Mouse (Mus musculus) cortical plate, adult 2 months (tissue): ENCODE measurements at regions not wholly inside any gene's neighbourhood (a gene's known extent, or its start where the extent isn't known, plus 50 kb on each side); places are given as distances from the start of the nearest gene placed in this dataset.

Experiments
- H3K27ac ChIP-seq: fragments of 200-500 bp; 2 replicates; pipeline ENCODE4 v1.5.1; 2012; ENCODE audit warnings: low read length, control low read depth, inconsistent platforms; ENCODE audit not compliant: insufficient read depth
- H3K4me1 ChIP-seq: fragments of 200-500 bp; 2 replicates; pipeline ENCODE4 v1.6.1; 2011; ENCODE audit warnings: low read length; ENCODE audit not compliant: control insufficient read depth, insufficient read depth
- H3K4me3 ChIP-seq: fragments of 200-500 bp; 2 replicates; pipeline ENCODE4 v1.5.1; 2011; ENCODE audit warnings: mild to moderate bottlenecking, low read length, control low read depth; ENCODE audit not compliant: insufficient read depth
- CTCF ChIP-seq: fragments of 200-500 bp; IDR thresholded peaks from 2 replicates; pipeline ENCODE4 v1.5.1; 2011; ENCODE audit warnings: mild to moderate bottlenecking, control low read depth, low read length; ENCODE audit not compliant: insufficient read depth; ENCODE audit errors: extremely low read depth
- POLR2A ChIP-seq: fragments of 200-500 bp; IDR thresholded peaks from 2 replicates; pipeline ENCODE4 v1.6.1; 2011; ENCODE audit warnings: mild to moderate bottlenecking, low read length, control low read depth; ENCODE audit not compliant: insufficient read depth; ENCODE audit errors: extremely low read depth

DNA sequence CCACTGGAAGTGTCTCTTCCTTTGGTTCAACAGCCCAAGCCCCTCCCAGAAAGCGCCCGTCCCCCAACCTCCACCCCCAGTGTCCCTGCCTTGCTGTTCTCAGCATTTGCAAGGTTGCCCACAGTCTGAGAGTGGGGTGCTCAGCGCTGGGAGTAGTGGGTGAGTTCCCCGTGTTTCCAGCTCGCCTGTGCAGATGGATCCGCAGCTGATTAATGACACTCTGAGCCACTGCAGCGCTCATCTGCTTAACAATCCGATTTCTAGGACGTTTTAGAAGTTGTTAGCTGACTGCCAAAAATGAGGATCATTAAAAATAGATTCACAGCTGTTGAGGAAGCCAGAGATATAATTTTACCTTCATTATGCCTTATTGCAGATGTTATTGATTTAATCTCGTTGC, 280.0 kb upstream of the Npvf start:
- Histone ChIP-seq H3K4me1 (no peaks in the 10 kb centered on the region), H3K27ac (no peak overlapping the region), H3K4me3 (no peak overlapping the region)
- TF ChIP-seq POLR2A (no peak), CTCF (no peak)

DNA sequence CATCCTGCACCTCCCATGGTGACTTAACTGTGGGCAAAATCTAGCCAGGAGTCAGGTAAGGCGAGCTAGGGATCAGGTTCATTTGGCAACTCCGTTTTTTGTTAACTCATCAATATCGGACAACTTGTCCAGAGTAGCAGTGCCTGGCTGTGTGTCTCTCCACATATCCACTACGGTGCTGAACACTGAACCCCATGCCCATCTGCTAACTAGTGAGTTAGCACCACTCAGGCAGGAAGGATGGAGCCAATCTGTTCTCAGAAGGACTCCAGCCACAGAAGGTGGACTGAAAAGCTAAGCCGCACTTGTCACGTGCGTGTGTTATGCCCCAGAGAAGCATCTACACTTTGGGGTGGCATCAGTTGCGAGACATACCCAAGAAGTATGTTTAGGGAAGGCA, 282.1 kb upstream of the Npvf start:
- Histone ChIP-seq H3K4me3 (no peak overlapping the region), H3K27ac (no peak overlapping the region), H3K4me1 (no peaks in the 10 kb centered on the region)
- no peak for TF ChIP-seq POLR2A
- TF ChIP-seq CTCF, result no peak

DNA sequence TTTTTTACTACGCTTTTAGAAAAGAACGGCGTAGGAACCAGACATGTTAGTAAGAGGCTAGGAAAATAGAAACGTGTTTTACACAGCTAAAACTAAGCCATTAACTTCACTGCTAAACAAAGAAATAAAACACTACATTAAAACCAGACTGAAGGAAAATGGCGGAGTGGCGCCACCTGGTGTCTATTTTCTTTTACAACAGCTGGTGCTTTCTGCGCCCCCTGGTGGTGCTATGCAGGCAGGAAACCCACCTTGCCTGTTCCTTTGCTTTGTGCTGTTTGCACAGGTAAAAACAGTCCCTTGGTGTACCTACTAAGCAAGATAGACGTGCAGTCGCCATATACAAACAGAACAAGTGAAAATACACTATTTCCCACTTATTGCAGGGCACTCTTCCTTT, 282.9 kb upstream of the Npvf start:
- TF ChIP-seq CTCF (peak; percentile 99), POLR2A (no peak)
- H3K4me3 ChIP-seq, result no peak overlapping the region
- no peak overlapping the region for H3K27ac ChIP-seq
- no peaks in the 10 kb centered on the region for H3K4me1 ChIP-seq

DNA sequence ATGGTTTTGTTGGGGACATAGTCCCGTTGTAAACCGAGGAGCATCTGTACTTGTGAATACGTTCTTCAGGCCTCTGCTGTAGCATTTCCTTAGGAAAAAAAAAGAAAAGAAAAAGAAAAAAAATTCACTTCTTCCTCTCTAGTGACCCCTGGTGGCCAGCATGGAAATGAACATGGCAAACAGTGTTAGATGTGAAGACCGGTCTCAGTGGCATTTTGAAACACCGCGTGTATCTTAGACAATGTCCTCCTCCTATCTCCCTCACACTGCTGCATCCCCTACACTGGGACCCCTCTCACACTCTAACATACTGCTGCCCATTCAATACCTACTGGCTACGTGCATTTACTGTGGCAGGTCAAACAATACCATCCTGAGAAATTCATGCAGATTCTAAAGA, 284.6 kb upstream of the Npvf start:
- Histone ChIP-seq H3K4me3 (no peak overlapping the region), H3K27ac (no peak overlapping the region), H3K4me1 (no peaks in the 10 kb centered on the region)
- no peak for TF ChIP-seq POLR2A
- peak; percentile 51; the same call in 1 of the 2 replicates for TF ChIP-seq CTCF

DNA sequence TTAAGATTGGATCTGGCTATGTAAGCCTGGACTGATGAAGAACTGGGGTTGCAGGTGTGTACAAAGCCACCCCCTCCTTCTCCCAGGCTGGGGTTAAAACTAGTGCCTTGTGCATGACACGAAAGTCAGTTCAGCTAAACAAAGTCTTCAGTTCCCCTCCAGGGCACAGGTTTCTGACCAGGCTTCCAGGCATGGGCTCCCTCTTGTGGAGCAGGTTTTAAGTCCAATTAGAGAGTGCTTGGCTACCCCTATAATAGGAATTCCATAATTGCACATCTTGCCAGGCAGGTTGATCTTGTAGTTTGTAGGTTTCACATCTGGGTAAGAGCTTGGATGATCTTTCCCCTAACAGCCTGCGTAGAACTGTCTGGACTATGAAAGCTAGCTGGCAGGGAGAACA, 285.2 kb upstream of the Npvf start:
- no peak overlapping the region for H3K4me3 ChIP-seq
- H3K4me1 ChIP-seq, result no peaks in the 10 kb centered on the region
- TF ChIP-seq POLR2A (no peak), CTCF (no peak)
- H3K27ac ChIP-seq, result no peak overlapping the region

DNA sequence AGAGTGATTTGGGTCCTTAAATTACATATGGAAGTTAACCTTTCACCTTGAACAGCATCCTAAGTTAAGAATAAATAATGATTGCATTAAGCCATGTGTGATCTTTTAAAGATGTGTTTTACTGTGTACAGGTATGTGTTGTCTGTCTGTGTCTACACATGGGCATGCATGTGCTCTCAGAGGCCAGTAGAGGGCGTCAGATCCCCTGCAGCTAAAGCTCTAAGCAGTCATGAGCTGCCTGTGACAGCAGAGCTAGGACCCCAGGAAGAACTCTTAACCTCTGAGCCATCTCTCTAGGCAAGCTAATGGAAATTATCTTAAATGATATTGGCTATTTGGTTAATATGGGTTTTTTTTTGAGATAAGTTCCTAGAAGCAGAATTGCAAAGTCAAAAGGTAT, 285.9 kb upstream of the Npvf start:
- Histone ChIP-seq H3K27ac (no peak overlapping the region), H3K4me1 (no peaks in the 10 kb centered on the region), H3K4me3 (no peak overlapping the region)
- no peak for TF ChIP-seq POLR2A
- TF ChIP-seq CTCF, result peak; percentile 35; the same call in 1 of the 2 replicates

DNA sequence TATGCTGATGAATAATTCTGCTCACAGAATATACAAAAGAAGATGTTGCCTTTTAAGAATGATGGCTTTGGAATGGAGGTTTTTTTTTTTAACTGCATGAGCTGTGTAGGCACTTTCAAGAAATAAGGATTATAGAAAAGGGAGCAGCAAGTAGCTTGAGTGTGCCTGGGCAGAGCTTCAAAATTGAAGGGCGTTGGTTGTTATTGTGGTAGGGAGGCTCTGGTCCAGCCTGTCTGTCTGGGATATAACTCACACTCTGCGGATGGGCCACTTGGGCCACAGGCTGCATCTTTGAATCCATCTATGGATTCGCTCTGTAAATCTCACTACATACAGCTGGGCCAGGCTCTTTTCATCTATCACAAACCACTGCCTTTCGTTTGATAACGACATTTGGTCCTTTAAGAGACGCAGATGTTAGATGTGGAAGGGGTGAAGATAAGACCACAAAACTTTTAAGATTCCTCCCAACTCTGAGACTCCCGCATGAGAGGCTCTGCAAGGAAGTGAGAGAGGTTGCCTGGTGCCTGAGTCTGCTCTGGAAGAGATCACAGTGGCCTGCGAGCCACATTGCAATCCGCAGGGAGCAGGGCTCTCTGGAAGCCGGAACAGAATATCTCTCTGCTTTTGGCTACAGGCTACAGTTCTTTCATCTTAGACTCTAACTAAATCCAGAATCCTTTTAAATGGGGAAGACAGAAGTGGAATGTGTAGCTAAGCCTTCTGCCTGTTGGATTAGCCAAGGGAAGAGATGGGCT, 286.6 kb upstream of the Npvf start:
- H3K27ac ChIP-seq, result no peak overlapping the region
- no peak for TF ChIP-seq CTCF
- TF ChIP-seq POLR2A, result no peak
- no peak overlapping the region for H3K4me3 ChIP-seq
- no peaks in the 10 kb centered on the region for H3K4me1 ChIP-seq

DNA sequence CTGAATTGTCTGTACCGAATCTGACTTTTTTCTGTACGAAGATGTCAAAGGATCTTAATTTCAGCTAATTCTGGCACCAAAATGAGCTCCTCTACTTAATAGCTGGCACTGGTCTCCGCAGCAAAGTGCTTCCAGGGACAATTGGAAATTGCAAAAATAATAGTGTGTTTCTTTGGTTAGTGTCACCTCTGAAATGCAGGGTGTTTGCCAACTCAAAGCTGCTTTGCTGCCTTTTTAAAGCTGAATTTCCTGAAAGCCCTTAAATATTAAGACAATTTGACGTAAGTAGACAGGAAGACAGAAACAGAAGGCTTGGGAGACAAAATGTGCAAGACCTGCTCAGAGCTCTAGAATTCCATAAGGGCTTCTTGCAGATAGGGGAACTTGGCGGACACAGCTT, 288.5 kb upstream of the Npvf start:
- no peak for TF ChIP-seq POLR2A
- TF ChIP-seq CTCF, result no peak
- Histone ChIP-seq H3K27ac (no peak overlapping the region), H3K4me3 (no peak overlapping the region), H3K4me1 (no peaks in the 10 kb centered on the region)

DNA sequence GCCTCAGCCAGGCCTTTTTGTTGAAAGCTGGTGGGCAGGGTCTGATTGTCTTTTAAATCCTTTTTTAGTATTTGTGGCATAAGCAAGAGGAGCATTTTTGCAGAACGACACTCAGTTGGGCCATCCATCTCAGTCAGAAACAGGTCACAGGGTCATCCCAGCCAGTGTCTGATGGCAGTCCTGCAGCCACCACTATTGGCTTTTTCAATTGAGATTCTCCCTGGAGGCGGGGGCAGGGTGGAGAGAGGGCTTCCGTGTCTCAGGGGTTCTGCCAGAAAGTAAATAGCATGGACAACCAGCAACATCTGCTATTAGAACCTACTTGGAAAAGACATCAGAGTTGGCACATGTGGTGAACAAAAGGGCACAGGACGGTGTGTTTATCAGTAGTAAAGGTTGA, 293.8 kb upstream of the Npvf start:
- H3K27ac ChIP-seq, result no peak overlapping the region
- no peaks in the 10 kb centered on the region for H3K4me1 ChIP-seq
- H3K4me3 ChIP-seq, result no peak overlapping the region
- TF ChIP-seq POLR2A, result no peak

DNA sequence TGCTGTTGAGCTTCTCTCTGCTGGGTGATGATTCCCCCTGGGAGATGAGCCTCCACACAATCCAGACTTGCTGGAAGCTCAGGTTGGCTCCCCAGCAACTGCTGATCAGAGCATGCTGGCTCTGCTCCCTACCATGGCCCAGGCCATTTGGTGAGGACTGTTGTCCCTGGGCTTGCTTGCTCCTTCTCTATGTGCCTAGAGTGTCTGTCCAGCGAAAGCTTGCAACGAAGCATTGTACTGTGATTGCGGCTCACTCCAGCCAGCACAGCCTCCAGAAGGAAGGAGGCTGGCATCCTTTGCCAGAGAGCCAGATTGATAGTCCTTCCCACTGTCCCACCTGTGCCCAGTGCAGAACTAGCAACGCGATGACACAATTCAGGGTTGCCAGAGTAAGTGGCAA, 295.1 kb upstream of the Npvf start:
- Histone ChIP-seq H3K27ac (no peak overlapping the region), H3K4me1 (no peaks in the 10 kb centered on the region), H3K4me3 (no peak overlapping the region)
- no peak for TF ChIP-seq POLR2A
- TF ChIP-seq CTCF, result no peak
